26 mouse cellular contexts compared by ENCODE assay signal in genomic region chr3:146333270-146333669, GRCm38 (mm10).
DNase-seq lines count a peak whose midpoint lies in the region; ATAC-seq and TF ChIP-seq lines count a peak whose summit lies in the region.
"Had no signal": no experiment of that assay in that cellular context is flagged by ENCODE, and none has a peak within 500 bp of the region (broad histone marks: within the 10 kb centered on the region; RNA-seq: fewer than 3 reads in every experiment).

No protein-coding gene starts in this region.

- TF ChIP-seq CTCF in liver, postnatal 0 days (IDR thresholded peaks at IDR 0.05; ENCODE audit: low read depth), result no peak
- no peak for TF ChIP-seq CTCF in bone marrow, adult 2 months (IDR thresholded peaks at IDR 0.05; ENCODE audit: control insufficient read depth, insufficient read depth, low read length)
- peak; percentile 29 for TF ChIP-seq CTCF in liver, embryonic 14.5 days (IDR thresholded peaks at IDR 0.05; ENCODE audit: low read depth)

- H3K4me1 ChIP-seq in liver, postnatal 0 days (ENCODE audit: insufficient read depth), result peaks cover 3% of the 10 kb centered on the region; the same call in 1 of the 2 replicates
- peaks cover 12% of the 10 kb centered on the region for H3K4me1 ChIP-seq in bone marrow, adult 2 months (ENCODE audit: control insufficient read depth, insufficient read depth, low read length)
- H3K4me1 ChIP-seq in liver, embryonic 14.5 days (replicated peaks; ENCODE audit: control insufficient read depth in 2 of 2, insufficient read depth in 2 of 2, low read length in 1 of 2), result peaks cover 8 to 16% of the 10 kb centered on the region in 2 experiments

- H3K27me3 ChIP-seq in liver, postnatal 0 days (ENCODE audit: insufficient read depth, low read length), result no peaks in the 10 kb centered on the region
- no peaks in the 10 kb centered on the region for H3K27me3 ChIP-seq in liver, embryonic 14.5 days (ENCODE audit: control insufficient read depth, insufficient read depth, low read length)
- H3K27me3 ChIP-seq: intestine, embryonic 15.5 days had no signal

- no peak overlapping the region for H3K4me3 ChIP-seq in liver, postnatal 0 days (ENCODE audit: low read depth, low read length)
- no peak overlapping the region for H3K4me3 ChIP-seq in bone marrow, adult 2 months (replicated peaks; ENCODE audit: control insufficient read depth, low read depth, low read length)
- no peak overlapping the region for H3K4me3 ChIP-seq in liver, embryonic 14.5 days (ENCODE audit: insufficient read depth in 1 of 2, low read depth in 2 of 2, low read length in 2 of 2)
- H3K4me3 ChIP-seq: erythroblast, embryonic 14.5 days; hindbrain, embryonic 10.5 days; intestine, embryonic 15.5 days; midbrain, embryonic 12.5 days had no signal

- no peak overlapping the region for H3K9ac ChIP-seq in liver, postnatal 0 days (replicated peaks)
- H3K9ac ChIP-seq in liver, embryonic 14.5 days (replicated peaks), result no peak overlapping the region
- H3K9ac ChIP-seq: forebrain, postnatal 0 days; intestine, embryonic 15.5 days; midbrain, embryonic 12.5 days had no signal

- no peak overlapping the region; the same call in 1 of the 2 replicates for H3K27ac ChIP-seq in liver, postnatal 0 days (ENCODE audit: low read depth)
- peak overlapping the region; percentile 22; the same call in 1 of the 2 replicates for H3K27ac ChIP-seq in bone marrow, adult 2 months (ENCODE audit: control insufficient read depth, insufficient read depth, low read depth, low read length, poor library complexity)
- no peak overlapping the region for H3K27ac ChIP-seq in liver, embryonic 14.5 days
- H3K27ac ChIP-seq: hindbrain, embryonic 10.5 days; intestine, embryonic 15.5 days; macrophage had no signal

- ATAC-seq in liver, postnatal 0 days, result no peak
- peak; percentile 44; the same call in 1 of the 2 replicates for ATAC-seq in liver, embryonic 14.5 days (ENCODE audit: insufficient read depth)
- peak; percentile 48 for ATAC-seq in monocyte, adult 5-6 weeks (replicated peaks; ENCODE audit: insufficient number of reproducible peaks, low FRiP score, low TSS enrichment, poor library complexity, severe bottlenecking)
- ATAC-seq: forebrain, postnatal 0 days; intestine, embryonic 15.5 days had no signal

- TF ChIP-seq EP300 in liver, postnatal 0 days (IDR thresholded peaks at IDR 0.05; ENCODE audit: low read depth), result no peak
- TF ChIP-seq EP300 in liver, embryonic 14.5 days (IDR thresholded peaks at IDR 0.05; ENCODE audit: low read depth), result no peak

- no peak for TF ChIP-seq POLR2A in bone marrow, adult 2 months (IDR thresholded peaks at IDR 0.05; ENCODE audit: borderline replicate concordance, control insufficient read depth, low read depth, low read length)

- no peaks in the 10 kb centered on the region for H3K36me3 ChIP-seq in liver, postnatal 0 days (replicated peaks; ENCODE audit: insufficient read depth, low read length)
- no peaks in the 10 kb centered on the region for H3K36me3 ChIP-seq in liver, embryonic 14.5 days (replicated peaks; ENCODE audit: control insufficient read depth, insufficient read depth, low read depth)
- H3K36me3 ChIP-seq: hindbrain, embryonic 10.5 days; intestine, embryonic 15.5 days; midbrain, embryonic 12.5 days had no signal

- H3K4me2 ChIP-seq in liver, postnatal 0 days (ENCODE audit: low read depth, low read length), result no peak overlapping the region
- peak overlapping the region; percentile 3; the same call in 1 of the 2 replicates for H3K4me2 ChIP-seq in liver, embryonic 14.5 days (ENCODE audit: low read depth)
- H3K4me2 ChIP-seq: intestine, embryonic 15.5 days; midbrain, embryonic 12.5 days had no signal

- DNase-seq in liver, result peak; percentile 40
- no peak for DNase-seq in liver, postnatal 0 days
- DNase-seq in liver, embryonic 14.5 days (ENCODE audit: low read depth in 3 of 3, low spot score in 3 of 3), result peak in 1 of 3 experiments; percentile 5
- no peak for DNase-seq in adrenal gland, adult (ENCODE audit: inconsistent age in 2 of 2, low spot score in 1 of 2)
- no peak for DNase-seq in ovary, postnatal 10 days (ENCODE audit: low spot score)
- no peak for DNase-seq in adrenal gland, postnatal 10 days
- DNase-seq: adrenal gland, adult 8-10 months; cerebellum, adult 11 months; cerebellum, adult 9-10 months; cerebellum, postnatal 36 days; embryo, embryonic 11 days; forebrain, postnatal 0 days; heart, postnatal 14 days; kidney, adult 2 months; kidney, postnatal 10 days; layer of hippocampus, postnatal 36 days; left cerebral cortex, postnatal 4 days; lung, adult 2 months; lung, postnatal 10 days had no signal

- 73% methylated on average over 3 of the region's 3 CpGs for WGBS in liver, postnatal 0 days (ENCODE audit: insufficient replicate concordance)
- 73% methylated on average over 3 of the region's 3 CpGs for WGBS in bone marrow, adult 2 months
- 57% methylated on average over 3 of the region's 3 CpGs for WGBS in liver, embryonic 14.5 days (ENCODE audit: insufficient replicate concordance)

- no peaks in the 10 kb centered on the region for H3K9me3 ChIP-seq in liver, postnatal 0 days (ENCODE audit: low read length)
- H3K9me3 ChIP-seq in liver, embryonic 14.5 days (ENCODE audit: control insufficient read depth, low read length), result no peaks in the 10 kb centered on the region
- H3K9me3 ChIP-seq: hindbrain, embryonic 10.5 days; intestine, embryonic 15.5 days; midbrain, embryonic 12.5 days had no signal
